Mouse (Mus musculus) ES-Bruce4 (cell line): ENCODE data around the gene Zfp865.

Experiments used
- CTCF ChIP-seq: IDR thresholded peaks from one replicate; pipeline ENCODE4 v1.8.1; 2011; ENCODE audit warnings: low read depth, low read length
- POLR2A ChIP-seq: IDR thresholded peaks from one replicate; pipeline ENCODE4 v1.8.1; 2011; ENCODE audit warnings: low read length; ENCODE audit not compliant: insufficient read depth

DNA sequence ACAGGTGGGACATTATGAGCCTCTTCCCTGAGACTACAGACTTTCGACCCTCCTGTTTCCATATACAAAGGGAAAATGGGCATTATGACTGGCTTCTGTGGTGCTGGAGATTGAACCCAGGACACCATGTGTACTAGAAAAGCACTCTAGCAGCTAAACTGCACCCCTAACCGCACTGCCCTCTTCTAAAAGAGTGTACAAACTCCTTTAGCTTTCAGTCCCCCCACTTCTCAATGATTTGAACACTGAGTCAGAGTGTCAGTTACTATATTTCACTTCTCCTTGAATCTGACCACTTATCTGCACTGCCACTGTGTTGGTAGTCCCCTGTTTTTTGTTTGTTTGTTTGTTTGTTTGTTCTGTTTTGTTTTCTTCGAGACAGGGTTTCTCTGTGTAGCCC is 13.6 kb downstream of the Zfp865 start, which contains the start of gene 4632433K11Rik:
- TF ChIP-seq CTCF, result no peak
- no peak for TF ChIP-seq POLR2A
